In genomic region chr6:122616022-122616421, GRCm38 (mm10) we compare ENCODE assay signal across 28 mouse cellular contexts. TPM values are rescaled to one million over a fixed set of nuclear protein-coding genes. Genes with fewer than 3 reads are reported as not detected.
DNase-seq lines count a peak whose midpoint lies in the region; ATAC-seq and TF ChIP-seq lines count a peak whose summit lies in the region.
"Had no signal": no experiment of that assay in that cellular context is flagged by ENCODE, and none has a peak within 500 bp of the region (broad histone marks: within the 10 kb centered on the region; RNA-seq: fewer than 3 reads in every experiment).

No protein-coding gene starts in this region.

- H3K27ac ChIP-seq in kidney, adult 2 months (ENCODE audit: insufficient read depth, low read depth, low read length), result no peak overlapping the region
- no peak overlapping the region for H3K27ac ChIP-seq in kidney, embryonic 14.5 days (ENCODE audit: low read depth, low read length)
- H3K27ac ChIP-seq in liver, adult 2 months (replicated peaks; ENCODE audit: insufficient read depth, low read depth, low read length), result peak overlapping the region; percentile 44; the same call in 1 of the 2 replicates
- no peak overlapping the region for H3K27ac ChIP-seq in liver, embryonic 12.5 days
- 0 out of 2 replicates have a peak overlapping the region, but pooled peaks have one; percentile 3 for H3K27ac ChIP-seq in macrophage
- H3K27ac ChIP-seq in hindbrain, embryonic 11.5 days (ENCODE audit: low read depth, low read length), result no peak overlapping the region
- H3K27ac ChIP-seq: embryonic facial prominence, embryonic 10.5 days; embryonic facial prominence, embryonic 12.5 days; forebrain, embryonic 13.5 days; forebrain, embryonic 15.5 days had no signal

- H3K36me3 ChIP-seq in kidney, adult 2 months (ENCODE audit: control insufficient read depth, insufficient read depth, low read length), result no peaks in the 10 kb centered on the region
- H3K36me3 ChIP-seq in kidney, embryonic 14.5 days (ENCODE audit: control insufficient read depth, insufficient read depth, low read length), result no peaks in the 10 kb centered on the region
- H3K36me3 ChIP-seq in liver, adult 2 months (ENCODE audit: control insufficient read depth, insufficient read depth, low read length), result no peaks in the 10 kb centered on the region
- H3K36me3 ChIP-seq in liver, embryonic 12.5 days, result no peaks in the 10 kb centered on the region
- H3K36me3 ChIP-seq in macrophage (ENCODE audit: inconsistent target), result no peaks in the 10 kb centered on the region
- no peaks in the 10 kb centered on the region for H3K36me3 ChIP-seq in hindbrain, embryonic 11.5 days (ENCODE audit: control insufficient read depth, insufficient read depth, low read length)
- H3K36me3 ChIP-seq: embryonic facial prominence, embryonic 10.5 days; embryonic facial prominence, embryonic 12.5 days; forebrain, embryonic 15.5 days; G1E had no signal

- peak; percentile 53 for DNase-seq in kidney, adult 2 months
- peak; percentile 57 for DNase-seq in liver, adult 2 months (ENCODE audit: extremely low read depth, low read depth, low spot score)
- DNase-seq in hindbrain, embryonic 11.5 days (ENCODE audit: low spot score), result no peak
- DNase-seq: adrenal gland, adult 2 months; adrenal gland, postnatal 10 days; adrenal gland, postnatal 25 days; B cell, adult 2 months; cerebellum, adult 11-12 months; cerebellum, adult 2 months; cerebellum, adult 9-10 months; cerebellum, postnatal 10 days; cerebellum, postnatal 25 days; forebrain, postnatal 0 days had no signal

- TF ChIP-seq POLR2A in kidney, adult 2 months (IDR thresholded peaks at IDR 0.05; ENCODE audit: low read depth, low read length), result no peak
- TF ChIP-seq POLR2A in liver, adult 2 months (IDR thresholded peaks at IDR 0.05; ENCODE audit: extremely low read depth, insufficient read depth, low read length), result no peak

- no peak overlapping the region for H3K9ac ChIP-seq in kidney, embryonic 14.5 days (ENCODE audit: low read depth, low read length)
- H3K9ac ChIP-seq in liver, adult 2 months (ENCODE audit: low read depth, low read length), result no peak overlapping the region
- H3K9ac ChIP-seq in liver, embryonic 12.5 days, result no peak overlapping the region
- no peak overlapping the region for H3K9ac ChIP-seq in hindbrain, embryonic 11.5 days (ENCODE audit: low read depth, low read length)
- H3K9ac ChIP-seq: embryonic facial prominence, embryonic 12.5 days; forebrain, embryonic 13.5 days; forebrain, embryonic 15.5 days; forebrain, postnatal 0 days had no signal

- H3K4me2 ChIP-seq in kidney, embryonic 14.5 days (replicated peaks; ENCODE audit: low read depth, low read length), result no peak overlapping the region
- H3K4me2 ChIP-seq in liver, embryonic 12.5 days, result no peak overlapping the region
- no peak overlapping the region for H3K4me2 ChIP-seq in hindbrain, embryonic 11.5 days (replicated peaks; ENCODE audit: low read depth, low read length)
- H3K4me2 ChIP-seq: embryonic facial prominence, embryonic 12.5 days; forebrain, embryonic 13.5 days; forebrain, embryonic 15.5 days had no signal

- no peak overlapping the region for H3K4me3 ChIP-seq in kidney, adult 2 months (ENCODE audit: insufficient read depth, low read depth, low read length)
- no peak overlapping the region for H3K4me3 ChIP-seq in kidney, embryonic 14.5 days (ENCODE audit: low read length)
- no peak overlapping the region for H3K4me3 ChIP-seq in liver, adult 2 months (ENCODE audit: insufficient read depth, low read depth, low read length)
- no peak overlapping the region for H3K4me3 ChIP-seq in liver, embryonic 12.5 days
- no peak overlapping the region for H3K4me3 ChIP-seq in macrophage (ENCODE audit: inconsistent target)
- no peak overlapping the region for H3K4me3 ChIP-seq in hindbrain, embryonic 11.5 days (ENCODE audit: low read depth, low read length)
- H3K4me3 ChIP-seq: embryonic facial prominence, embryonic 10.5 days; embryonic facial prominence, embryonic 12.5 days; forebrain, embryonic 13.5 days; forebrain, embryonic 15.5 days had no signal

- no peak for TF ChIP-seq CTCF in kidney, adult 2 months (conservative IDR thresholded peaks at IDR 0.05; ENCODE audit: insufficient read depth, insufficient read length, low read depth, low read length)
- TF ChIP-seq CTCF in liver, adult 2 months (IDR thresholded peaks at IDR 0.05; ENCODE audit: low read depth, low read length), result no peak

- no peaks in the 10 kb centered on the region for H3K79me2 ChIP-seq in liver, adult 2 months (ENCODE audit: control insufficient read depth, insufficient read depth, low read length)
- H3K79me2 ChIP-seq in macrophage (ENCODE audit: inconsistent target), result no peaks in the 10 kb centered on the region

- peaks cover 2% of the 10 kb centered on the region; the same call in 1 of the 2 replicates for H3K4me1 ChIP-seq in kidney, adult 2 months (ENCODE audit: control insufficient read depth, insufficient read depth, low read length)
- H3K4me1 ChIP-seq in kidney, embryonic 14.5 days (ENCODE audit: control insufficient read depth, insufficient read depth, low read length), result no peaks in the 10 kb centered on the region
- H3K4me1 ChIP-seq in liver, adult 2 months (ENCODE audit: control insufficient read depth, insufficient read depth, low read length), result peaks cover 7% of the 10 kb centered on the region
- no peaks in the 10 kb centered on the region for H3K4me1 ChIP-seq in liver, embryonic 12.5 days
- H3K4me1 ChIP-seq in hindbrain, embryonic 11.5 days (replicated peaks; ENCODE audit: control insufficient read depth, insufficient read depth, low read length), result no peaks in the 10 kb centered on the region
- H3K4me1 ChIP-seq: embryonic facial prominence, embryonic 10.5 days; embryonic facial prominence, embryonic 12.5 days; forebrain, embryonic 13.5 days; forebrain, embryonic 15.5 days had no signal

- no peaks in the 10 kb centered on the region for H3K9me3 ChIP-seq in kidney, embryonic 14.5 days (ENCODE audit: control insufficient read depth, low read length)
- no peaks in the 10 kb centered on the region for H3K9me3 ChIP-seq in liver, embryonic 12.5 days (replicated peaks)
- no peaks in the 10 kb centered on the region for H3K9me3 ChIP-seq in hindbrain, embryonic 11.5 days (ENCODE audit: control insufficient read depth, low read length)
- H3K9me3 ChIP-seq: embryonic facial prominence, embryonic 10.5 days; embryonic facial prominence, embryonic 12.5 days; forebrain, embryonic 13.5 days; forebrain, embryonic 15.5 days; G1E had no signal

- WGBS in kidney, adult 2 months, result 40% methylated on average over 3 of the region's 3 CpGs
- 65% methylated on average over 3 of the region's 3 CpGs for WGBS in kidney, embryonic 14.5 days
- 21% methylated on average over 3 of the region's 3 CpGs for WGBS in liver, adult 2 months
- WGBS in liver, embryonic 12.5 days (ENCODE audit: insufficient replicate concordance), result 51% methylated on average over 3 of the region's 3 CpGs
- WGBS in macrophage (ENCODE audit: missing documents), result 96% methylated on average over 3 of the region's 3 CpGs
- WGBS in hindbrain, embryonic 11.5 days, result 82% methylated on average over 3 of the region's 3 CpGs

- no peaks in the 10 kb centered on the region for H3K27me3 ChIP-seq in kidney, adult 2 months (replicated peaks; ENCODE audit: control insufficient read depth, insufficient read depth, low read length)
- no peaks in the 10 kb centered on the region for H3K27me3 ChIP-seq in kidney, embryonic 14.5 days (ENCODE audit: control insufficient read depth, insufficient read depth, low read length)
- H3K27me3 ChIP-seq in liver, adult 2 months (ENCODE audit: control insufficient read depth, insufficient read depth, low read length), result peaks cover 3% of the 10 kb centered on the region; the same call in 1 of the 2 replicates
- H3K27me3 ChIP-seq in liver, embryonic 12.5 days (replicated peaks), result no peaks in the 10 kb centered on the region
- no peaks in the 10 kb centered on the region for H3K27me3 ChIP-seq in hindbrain, embryonic 11.5 days (ENCODE audit: control insufficient read depth, insufficient read depth, low read length)
- H3K27me3 ChIP-seq: CH12.LX; embryonic facial prominence, embryonic 12.5 days; forebrain, embryonic 13.5 days; forebrain, embryonic 15.5 days; Patski had no signal

- ATAC-seq in kidney, embryonic 14.5 days (ENCODE audit: low FRiP score, low TSS enrichment), result no peak
- no peak for ATAC-seq in liver, embryonic 12.5 days
- no peak for ATAC-seq in hindbrain, embryonic 11.5 days (ENCODE audit: low FRiP score)
- ATAC-seq: CD4-positive, CD25-positive, alpha-beta regulatory T cell, adult 4 months; forebrain, embryonic 13.5 days; forebrain, embryonic 15.5 days; forebrain, postnatal 0 days; Patski had no signal

RNA-seq across cellular contexts. Expression of gene Gdf3, which starts 6.1 kb away (rescaled TPM):
- polyA plus RNA-seq in kidney, adult 2 months (2012; rRNA removed), result not detected in 2 replicates
- polyA plus RNA-seq in kidney, embryonic 14.5 days (2014; fragmentation: Nextera tagmentation; extraction: Ambion mirVana), result not detected in 2 replicates
- total RNA-seq in liver, adult 2 months (2014; rRNA removed), result not detected in 2 replicates
- polyA plus RNA-seq in liver, adult 2 months (2012; rRNA removed), result 0.05 TPM in 1 of 2 replicates, not detected in the other
- polyA plus RNA-seq in liver, embryonic 12.5 days (2016; fragmentation: Nextera tagmentation; extraction: Ambion mirVana), result 7.9 and 8.4 TPM in 2 replicates
- total RNA-seq in macrophage (2018; cell fraction: chromatin; rRNA removed), result 10 to 100 TPM in 2 of 26 experiments, 1 to 10 TPM in 24; 1.8 to 12.0 (median 4.9) TPM
- 10 to 100 TPM; 10.5 to 25.7 (median 18.3) TPM for total RNA-seq in macrophage (2018; cell fraction: cytosol; rRNA removed)
- 10 to 100 TPM in 25 of 26 experiments, 1 to 10 TPM in 1; 5.4 to 27.0 (median 20.6) TPM for total RNA-seq in macrophage (2018; cell fraction: nucleus; rRNA removed)
- polyA plus RNA-seq in macrophage (2018), result 23.1 to 29.1 TPM (median 26.4 TPM) in 3 replicates
- polyA plus RNA-seq in hindbrain, embryonic 11.5 days (2014; fragmentation: Nextera tagmentation; extraction: Ambion mirVana), result 0.25 TPM in 1 of 2 replicates, not detected in the other
- total RNA-seq: adrenal gland, adult 2 months; adrenal gland, postnatal 10 days; adrenal gland, postnatal 25 days; adrenal gland, postnatal 4 days; CH12.LX; forebrain, postnatal 0 days had no signal
- polyA plus RNA-seq: CD4-positive, CD25-positive, alpha-beta regulatory T cell, adult 4 months; cortical plate, adult 2 months; embryonic facial prominence, embryonic 12.5 days; embryonic facial prominence, embryonic 14.5 days; forebrain, embryonic 13.5 days; forebrain, embryonic 15.5 days; forebrain, postnatal 0 days; Patski had no signal

RNA-seq across cellular contexts. Expression of gene Dppa3, which starts 10.2 kb away (rescaled TPM):
- polyA plus RNA-seq in kidney, adult 2 months (2012; rRNA removed), result not detected in 2 replicates
- polyA plus RNA-seq in kidney, embryonic 14.5 days (2014; fragmentation: Nextera tagmentation; extraction: Ambion mirVana), result not detected in 2 replicates
- total RNA-seq in liver, adult 2 months (2014; rRNA removed), result not detected in 2 replicates
- polyA plus RNA-seq in liver, adult 2 months (2012; rRNA removed), result not detected in 2 replicates
- not detected in 2 replicates for polyA plus RNA-seq in liver, embryonic 12.5 days (2016; fragmentation: Nextera tagmentation; extraction: Ambion mirVana)
- 1 to 10 TPM in 6 of 26 experiments, not detected in 20; 1.1 to 3.8 (median 1.5) TPM for total RNA-seq in macrophage (2018; cell fraction: chromatin; rRNA removed)
- 1 to 10 TPM in 5 of 26 experiments, under 1 TPM in 20, not detected in 1; 0.29 to 1.3 (median 0.58) TPM for total RNA-seq in macrophage (2018; cell fraction: cytosol; rRNA removed)
- 1 to 10 TPM in 15 of 26 experiments, under 1 TPM in 2, not detected in 9; 0.86 to 5.5 (median 1.8) TPM for total RNA-seq in macrophage (2018; cell fraction: nucleus; rRNA removed)
- polyA plus RNA-seq in macrophage (2018), result 1.3 to 3.4 TPM (median 1.4 TPM) in 3 replicates
- polyA plus RNA-seq in hindbrain, embryonic 11.5 days (2014; fragmentation: Nextera tagmentation; extraction: Ambion mirVana), result not detected in 2 replicates
- total RNA-seq: adrenal gland, adult 2 months; adrenal gland, postnatal 10 days; adrenal gland, postnatal 25 days; adrenal gland, postnatal 4 days; CH12.LX; forebrain, postnatal 0 days; G1E had no signal
- polyA plus RNA-seq: adrenal gland, adult 2 months; CD4-positive, CD25-positive, alpha-beta regulatory T cell, adult 4 months; cerebellum, adult 2 months; cortical plate, adult 2 months; embryonic facial prominence, embryonic 10.5 days; embryonic facial prominence, embryonic 12.5 days; embryonic facial prominence, embryonic 14.5 days; forebrain, embryonic 11.5 days; forebrain, embryonic 13.5 days; forebrain, embryonic 15.5 days; forebrain, postnatal 0 days; G1E; Patski had no signal

RNA-seq across cellular contexts. Expression of gene Apobec1, which starts 13.8 kb away (rescaled TPM):
- 11.3 and 15.2 TPM in 2 replicates for polyA plus RNA-seq in kidney, adult 2 months (2012; rRNA removed)
- polyA plus RNA-seq in kidney, embryonic 14.5 days (2014; fragmentation: Nextera tagmentation; extraction: Ambion mirVana), result 1.3 and 2.7 TPM in 2 replicates
- 17.3 and 21.9 TPM in 2 replicates for total RNA-seq in liver, adult 2 months (2014; rRNA removed)
- 16.3 and 18.2 TPM in 2 replicates for polyA plus RNA-seq in liver, adult 2 months (2012; rRNA removed)
- polyA plus RNA-seq in liver, embryonic 12.5 days (2016; fragmentation: Nextera tagmentation; extraction: Ambion mirVana), result 3.7 and 4.1 TPM in 2 replicates
- 1,000 to 10,000 TPM in 17 of 26 experiments, 100 to 1,000 TPM in 9; 315 to 2,085 (median 1,261) TPM for total RNA-seq in macrophage (2018; cell fraction: chromatin; rRNA removed)
- total RNA-seq in macrophage (2018; cell fraction: cytosol; rRNA removed), result 100 to 1,000 TPM; 233 to 622 (median 484) TPM
- total RNA-seq in macrophage (2018; cell fraction: nucleus; rRNA removed), result 1,000 to 10,000 TPM in 12 of 26 experiments, 100 to 1,000 TPM in 14; 360 to 1,596 (median 951) TPM
- 444 to 687 TPM (median 596 TPM) in 3 replicates for polyA plus RNA-seq in macrophage (2018)
- 1.7 and 2.1 TPM in 2 replicates for polyA plus RNA-seq in hindbrain, embryonic 11.5 days (2014; fragmentation: Nextera tagmentation; extraction: Ambion mirVana)

Comparison
In these comparisons a context has a peak if more than half of its experiments do, and no peak if none do; other contexts are left out.
1. H3K27ac ChIP-seq: peak in liver, adult 2 months (single experiment) and macrophage (single experiment); none in kidney, adult 2 months (single experiment), kidney, embryonic 14.5 days (single experiment), liver, embryonic 12.5 days (single experiment) and hindbrain, embryonic 11.5 days (single experiment).
2. RNA of gene Apobec1, which starts 13.8 kb away (polyA plus RNA-seq): 444 to 687 TPM in macrophage; 16.3 to 18.2 TPM in liver, adult 2 months, 11.3 to 15.2 TPM in kidney, adult 2 months, 3.7 to 4.1 TPM in liver, embryonic 12.5 days, 1.3 to 2.7 TPM in kidney, embryonic 14.5 days and 1.7 to 2.1 TPM in hindbrain, embryonic 11.5 days; every median in the first group is over 10 times any median in the second.